In the genomic region with DNA sequence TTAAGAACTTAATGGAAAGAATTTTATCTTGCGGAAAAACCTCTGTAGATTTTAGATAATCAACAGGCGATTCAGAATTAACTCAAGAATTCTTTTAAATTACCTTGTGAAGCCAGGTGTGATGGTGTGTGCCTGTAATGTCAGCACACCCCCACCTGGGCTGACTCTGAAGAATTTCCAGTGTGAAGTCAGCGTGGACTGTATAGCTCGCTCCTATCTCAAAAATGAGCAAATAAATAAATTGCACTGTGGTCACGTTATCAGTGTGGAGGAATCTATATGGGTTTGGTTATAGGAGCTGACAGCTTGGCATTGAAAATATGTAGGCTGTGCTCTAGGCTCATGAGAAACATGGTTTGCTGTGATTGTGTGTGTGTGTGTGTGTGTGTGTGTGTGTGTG, we compare ENCODE assay signal across 18 mouse cellular contexts. TPM values are rescaled to one million over a fixed set of nuclear protein-coding genes. Genes with fewer than 3 reads are reported as not detected.
A peak's percentile ranks its signal among the peaks of the same experiment; 100 is the strongest.
DNase-seq lines count a peak whose midpoint lies in the region; ATAC-seq and TF ChIP-seq lines count a peak whose summit lies in the region.
"Had no signal": no experiment of that assay in that cellular context is flagged by ENCODE, and none has a peak within 500 bp of the region (broad histone marks: within the 10 kb centered on the region; RNA-seq: fewer than 3 reads in every experiment).

No protein-coding gene starts in this region.

- H3K4me1 ChIP-seq in MEL (ENCODE audit: control insufficient read depth in 1 of 2, insufficient read depth in 2 of 2, low read length in 2 of 2), result peaks cover 10 to 49% of the 10 kb centered on the region in 2 experiments
- H3K4me1 ChIP-seq in brown adipose tissue, adult 24 weeks (ENCODE audit: control insufficient read depth, insufficient read depth, insufficient read length, low read length), result peaks cover 12% of the 10 kb centered on the region; the same call in 1 of the 2 replicates
- H3K4me1 ChIP-seq in stomach, embryonic 15.5 days, result peaks cover 14% of the 10 kb centered on the region; the same call in 1 of the 2 replicates

- no peak overlapping the region for H3K4me2 ChIP-seq in stomach, embryonic 15.5 days
- H3K4me2 ChIP-seq: heart, embryonic 11.5 days; heart, embryonic 15.5 days; hindbrain, embryonic 13.5 days had no signal

- no peak for DNase-seq in MEL (ENCODE audit: low read depth, low spot score)
- no peak for DNase-seq in cerebellum, postnatal 10 days
- no peak for DNase-seq in kidney, adult 11 months
- DNase-seq in kidney, adult 8-10 months, result no peak
- DNase-seq: adrenal gland, adult 8-10 months; cerebellum, adult 18-20 months; cerebellum, adult 9-11 months; heart, adult 2 months; heart, postnatal 14 days had no signal

- no peak overlapping the region for H3K4me3 ChIP-seq in MEL (ENCODE audit: control insufficient read depth in 1 of 2, insufficient read depth in 1 of 2, low read depth in 2 of 2, low read length in 2 of 2)
- H3K4me3 ChIP-seq in brown adipose tissue, adult 24 weeks (ENCODE audit: insufficient read depth, low read depth, low read length), result peak overlapping the region; percentile 50
- H3K4me3 ChIP-seq in stomach, embryonic 15.5 days (replicated peaks), result no peak overlapping the region
- H3K4me3 ChIP-seq: embryonic facial prominence, embryonic 10.5 days; heart, embryonic 15.5 days; hindbrain, embryonic 13.5 days had no signal

- 0 out of 2 replicates have a peak, but pooled peaks have one; percentile 37 for ATAC-seq in megakaryocyte progenitor cell, adult 5-6 weeks (replicated peaks; ENCODE audit: poor library complexity)
- ATAC-seq in stomach, embryonic 15.5 days (ENCODE audit: insufficient read depth, low FRiP score, low read depth), result peak; percentile 65; the same call in 1 of the 2 replicates
- no peak for ATAC-seq in granulocyte monocyte progenitor cell, adult 5-6 weeks (replicated peaks; ENCODE audit: poor library complexity, severe bottlenecking)
- ATAC-seq: forebrain, embryonic 14.5 days had no signal

- 61% methylated on average over 5 of the region's 5 CpGs for WGBS in stomach, embryonic 15.5 days

- TF ChIP-seq CTCF in MEL (IDR thresholded peaks at IDR 0.05 in 2 of 3, conservative IDR thresholded peaks at IDR 0.05 in 1 of 3; ENCODE audit: control insufficient read depth in 1 of 3, insufficient read depth in 1 of 3, low read depth in 2 of 3, low read length in 3 of 3, poor library complexity in 1 of 3, severe bottlenecking in 1 of 3), result no peak

- no peaks in the 10 kb centered on the region for H3K9me3 ChIP-seq in MEL (replicated peaks; ENCODE audit: insufficient read depth, low read length)
- no peaks in the 10 kb centered on the region for H3K9me3 ChIP-seq in stomach, embryonic 15.5 days
- H3K9me3 ChIP-seq: embryonic facial prominence, embryonic 10.5 days; heart, embryonic 15.5 days; hindbrain, embryonic 13.5 days had no signal

- peaks cover 16% of the 10 kb centered on the region; the same call in 1 of the 2 replicates for H3K79me2 ChIP-seq in MEL (ENCODE audit: control insufficient read depth, insufficient read depth, low read length, poor library complexity)

- no peaks in the 10 kb centered on the region for H3K27me3 ChIP-seq in MEL (ENCODE audit: control insufficient read depth in 1 of 2, insufficient read depth in 2 of 2, low read length in 2 of 2)
- H3K27me3 ChIP-seq in stomach, embryonic 15.5 days (replicated peaks), result no peaks in the 10 kb centered on the region

- H3K9ac ChIP-seq in MEL (ENCODE audit: control insufficient read depth, low read depth, low read length, poor library complexity, severe bottlenecking), result no peak overlapping the region
- no peak overlapping the region for H3K9ac ChIP-seq in stomach, embryonic 15.5 days
- H3K9ac ChIP-seq: heart, embryonic 15.5 days; hindbrain, embryonic 13.5 days had no signal

- no peak overlapping the region for H3K27ac ChIP-seq in MEL (ENCODE audit: control insufficient read depth, low read depth, low read length)
- peak overlapping the region; percentile 41; the same call in 1 of the 2 replicates for H3K27ac ChIP-seq in brown adipose tissue, adult 24 weeks (replicated peaks; ENCODE audit: low read depth, low read length)
- no peak overlapping the region for H3K27ac ChIP-seq in stomach, embryonic 15.5 days
- H3K27ac ChIP-seq: embryonic facial prominence, embryonic 10.5 days; heart, adult 2 months; heart, embryonic 15.5 days; hindbrain, embryonic 13.5 days had no signal

- no peak for TF ChIP-seq EP300 in MEL (IDR thresholded peaks at IDR 0.05; ENCODE audit: low read depth in 1 of 2, low read length in 2 of 2)

- H3K36me3 ChIP-seq in MEL (ENCODE audit: control insufficient read depth in 1 of 2, insufficient read depth in 2 of 2, low read length in 2 of 2), result peaks cover 0 to 43% of the 10 kb centered on the region in 2 experiments; a peak in 2 of 4 replicates
- no peaks in the 10 kb centered on the region for H3K36me3 ChIP-seq in stomach, embryonic 15.5 days
- H3K36me3 ChIP-seq: hindbrain, embryonic 13.5 days had no signal

- TF ChIP-seq RAD21 in MEL (IDR thresholded peaks at IDR 0.05; ENCODE audit: low read depth, low read length), result no peak

- no peak for TF ChIP-seq POLR2A in MEL (IDR thresholded peaks at IDR 0.05; ENCODE audit: control insufficient read depth in 1 of 2, insufficient read depth in 1 of 2, low read depth in 1 of 2, low read length in 2 of 2, poor library complexity in 1 of 2)

TF ChIP-seq in MEL, 35 proteins besides CTCF, POLR2A, EP300 and RAD21:
- TF ChIP-seq CHD2 (IDR thresholded peaks at IDR 0.05; ENCODE audit: low read length) (no peak), RCOR1 (IDR thresholded peaks at IDR 0.05; ENCODE audit: low read depth, low read length) (0 out of 2 replicates have a peak, but pooled peaks have one; percentile 12), KAT2A (conservative IDR thresholded peaks at IDR 0.05; ENCODE audit: low read depth, low read length) (no peak), MYC (IDR thresholded peaks at IDR 0.05; ENCODE audit: low read depth, low read length) (no peak), POLR2AphosphoS2 (IDR thresholded peaks at IDR 0.05; ENCODE audit: low read length) (no peak), E2F4 (IDR thresholded peaks at IDR 0.05; ENCODE audit: borderline replicate concordance, low read depth, low read length) (no peak)

RNA-seq across cellular contexts. Expression of a gene that starts 8.9 kb away (rescaled TPM):
- 3.4 and 3.7 TPM in 2 replicates for total RNA-seq in MEL (2012; rRNA removed)
- 1 to 10 TPM in 1 of 2 experiments, not detected in 1; 9.2 TPM for polyA plus RNA-seq in MEL (2012; ENCODE audit: insufficient read depth in 1 of 2, insufficient read length in 2 of 2, low read depth in 1 of 2, low replicate concordance in 2 of 2, missing spikeins in 1 of 2)
- 15.8 and 21.6 TPM in 2 replicates for polyA plus RNA-seq in brown adipose tissue, adult 24 weeks (2012; ENCODE audit: insufficient read depth, insufficient read length, missing spikeins)
- total RNA-seq in megakaryocyte progenitor cell, adult 5-6 weeks (2015), result 10.8 and 12.3 TPM in 2 replicates
- total RNA-seq in megakaryocyte progenitor cell, adult 5-6 weeks (2017), result 9.6 and 11.7 TPM in 2 replicates
- polyA plus RNA-seq in stomach, embryonic 15.5 days (2015; fragmentation: Nextera tagmentation; extraction: Ambion mirVana), result 8.9 and 9.4 TPM in 2 replicates
- 18.7 and 19.6 TPM in 2 replicates for total RNA-seq in granulocyte monocyte progenitor cell, adult 5-6 weeks (2014; fragmentation: Nextera tagmentation)
- total RNA-seq in granulocyte monocyte progenitor cell, adult 5-6 weeks (2017), result 9.6 and 13.3 TPM in 2 replicates
